Mouse (Mus musculus): ENCODE measurements around the gene Mrgprd. TPM values are rescaled to one million over a fixed set of nuclear protein-coding genes. Genes with fewer than 3 reads are reported as not detected.
A peak's percentile ranks its signal among the peaks of the same experiment; 100 is the strongest.

Mrgprd gene
- not detected in 2 replicates for polyA plus RNA-seq (2012; ENCODE audit: insufficient read depth, insufficient read length, missing spikeins)

- H3K4me1 ChIP-seq (ENCODE audit: control insufficient read depth, insufficient read depth, insufficient read length, low read length), result no peaks in the 10 kb centered on the region
- H3K27ac ChIP-seq (replicated peaks; ENCODE audit: low read depth, low read length), result no peak within 1 kb of the TSS
- no peak within 1 kb of the TSS for H3K4me3 ChIP-seq (ENCODE audit: insufficient read depth, low read depth, low read length)
Measured at GRCm38 (mm10) chr7:145314785-145315411, at the start of gene Mrgprd. TSS of gene Mrgprd (plus strand) at chr7:145314835.

- Histone ChIP-seq H3K4me1 (ENCODE audit: control insufficient read depth, insufficient read depth, insufficient read length, low read length) (peaks cover 5% of the 10 kb centered on the region), H3K27ac (replicated peaks; ENCODE audit: low read depth, low read length) (peak overlapping the region; percentile 45; the same call in 1 of the 2 replicates), H3K4me3 (ENCODE audit: insufficient read depth, low read depth, low read length) (no peak overlapping the region)
Measured at GRCm38 (mm10) chr7:145266011-145266410, 48.6 kb upstream of the Mrgprd start.

- Histone ChIP-seq H3K4me1 (ENCODE audit: control insufficient read depth, insufficient read depth, insufficient read length, low read length) (peaks cover 5% of the 10 kb centered on the region), H3K27ac (replicated peaks; ENCODE audit: low read depth, low read length) (no peak overlapping the region), H3K4me3 (ENCODE audit: insufficient read depth, low read depth, low read length) (no peak overlapping the region)
Measured at GRCm38 (mm10) chr7:145268890-145269289, 45.7 kb upstream of the Mrgprd start.

GRCm38 (mm10) chr7:145270955-145271354 lies 43.7 kb upstream of the Mrgprd start:
- Histone ChIP-seq H3K27ac (replicated peaks; ENCODE audit: low read depth, low read length) (no peak overlapping the region), H3K4me1 (ENCODE audit: control insufficient read depth, insufficient read depth, insufficient read length, low read length) (peaks cover 5% of the 10 kb centered on the region), H3K4me3 (ENCODE audit: insufficient read depth, low read depth, low read length) (no peak overlapping the region)

- Histone ChIP-seq H3K4me1 (ENCODE audit: control insufficient read depth, insufficient read depth, insufficient read length, low read length) (no peaks in the 10 kb centered on the region), H3K27ac (replicated peaks; ENCODE audit: low read depth, low read length) (no peak overlapping the region), H3K4me3 (ENCODE audit: insufficient read depth, low read depth, low read length) (no peak overlapping the region)
Measured at GRCm38 (mm10) chr7:145275488-145275887, 39.1 kb upstream of the Mrgprd start.

GRCm38 (mm10) chr7:145281396-145281795 lies 33.2 kb upstream of the Mrgprd start:
- peaks cover 10% of the 10 kb centered on the region for H3K4me1 ChIP-seq (ENCODE audit: control insufficient read depth, insufficient read depth, insufficient read length, low read length)
- H3K27ac ChIP-seq (replicated peaks; ENCODE audit: low read depth, low read length), result no peak overlapping the region
- no peak overlapping the region for H3K4me3 ChIP-seq (ENCODE audit: insufficient read depth, low read depth, low read length)

GRCm38 (mm10) chr7:145283041-145283440 lies 31.6 kb upstream of the Mrgprd start:
- peaks cover 10% of the 10 kb centered on the region for H3K4me1 ChIP-seq (ENCODE audit: control insufficient read depth, insufficient read depth, insufficient read length, low read length)
- peak overlapping the region; percentile 71 for H3K27ac ChIP-seq (replicated peaks; ENCODE audit: low read depth, low read length)
- H3K4me3 ChIP-seq (ENCODE audit: insufficient read depth, low read depth, low read length), result peak overlapping the region; percentile 74

- peaks cover 10% of the 10 kb centered on the region for H3K4me1 ChIP-seq (ENCODE audit: control insufficient read depth, insufficient read depth, insufficient read length, low read length)
- H3K4me3 ChIP-seq (ENCODE audit: insufficient read depth, low read depth, low read length), result peak within 1 kb of the TSS; percentile 74
- H3K27ac ChIP-seq (replicated peaks; ENCODE audit: low read depth, low read length), result peak within 1 kb of the TSS; percentile 71
Measured at GRCm38 (mm10) chr7:145283487-145284187, 31.0 kb upstream of the Mrgprd start, which contains the start of gene Tpcn2. TSS of gene Tpcn2 (minus strand) at chr7:145284011.

GRCm38 (mm10) chr7:145284293-145284692 lies 30.3 kb upstream of the Mrgprd start:
- Histone ChIP-seq H3K27ac (replicated peaks; ENCODE audit: low read depth, low read length) (peak overlapping the region; percentile 56; the same call in 1 of the 2 replicates), H3K4me3 (ENCODE audit: insufficient read depth, low read depth, low read length) (peak overlapping the region; percentile 30), H3K4me1 (ENCODE audit: control insufficient read depth, insufficient read depth, insufficient read length, low read length) (peaks cover 10% of the 10 kb centered on the region)

GRCm38 (mm10) chr7:145285476-145285875 lies 29.2 kb upstream of the Mrgprd start:
- peaks cover 10% of the 10 kb centered on the region for H3K4me1 ChIP-seq (ENCODE audit: control insufficient read depth, insufficient read depth, insufficient read length, low read length)
- H3K4me3 ChIP-seq (ENCODE audit: insufficient read depth, low read depth, low read length), result no peak overlapping the region
- H3K27ac ChIP-seq (replicated peaks; ENCODE audit: low read depth, low read length), result no peak overlapping the region

- no peak overlapping the region for H3K4me3 ChIP-seq (ENCODE audit: insufficient read depth, low read depth, low read length)
- no peak overlapping the region for H3K27ac ChIP-seq (replicated peaks; ENCODE audit: low read depth, low read length)
Measured at GRCm38 (mm10) chr7:145287410-145287809, 27.2 kb upstream of the Mrgprd start.

GRCm38 (mm10) chr7:145289302-145289701 lies 25.3 kb upstream of the Mrgprd start:
- H3K4me1 ChIP-seq (ENCODE audit: control insufficient read depth, insufficient read depth, insufficient read length, low read length), result no peaks in the 10 kb centered on the region
- H3K4me3 ChIP-seq (ENCODE audit: insufficient read depth, low read depth, low read length), result no peak overlapping the region
- H3K27ac ChIP-seq (replicated peaks; ENCODE audit: low read depth, low read length), result no peak overlapping the region

More at GRCm38 (mm10) chr7:145287410-145287809, 27.2 kb upstream of the Mrgprd start:
- H3K4me1 ChIP-seq (ENCODE audit: control insufficient read depth, insufficient read depth, insufficient read length, low read length), result peaks cover 7% of the 10 kb centered on the region

- Histone ChIP-seq H3K27ac (replicated peaks; ENCODE audit: low read depth, low read length) (no peak overlapping the region), H3K4me1 (ENCODE audit: control insufficient read depth, insufficient read depth, insufficient read length, low read length) (no peaks in the 10 kb centered on the region), H3K4me3 (ENCODE audit: insufficient read depth, low read depth, low read length) (no peak overlapping the region)
Measured at GRCm38 (mm10) chr7:145291847-145292246, 22.8 kb upstream of the Mrgprd start.

- Histone ChIP-seq H3K27ac (replicated peaks; ENCODE audit: low read depth, low read length) (no peak overlapping the region), H3K4me3 (ENCODE audit: insufficient read depth, low read depth, low read length) (no peak overlapping the region), H3K4me1 (ENCODE audit: control insufficient read depth, insufficient read depth, insufficient read length, low read length) (no peaks in the 10 kb centered on the region)
Measured at GRCm38 (mm10) chr7:145292726-145293125, 21.9 kb upstream of the Mrgprd start.

GRCm38 (mm10) chr7:145293859-145294258 lies 20.8 kb upstream of the Mrgprd start:
- no peak overlapping the region for H3K4me3 ChIP-seq (ENCODE audit: insufficient read depth, low read depth, low read length)
- 0 out of 2 replicates have a peak overlapping the region, but pooled peaks have one; percentile 6 for H3K27ac ChIP-seq (replicated peaks; ENCODE audit: low read depth, low read length)
- no peaks in the 10 kb centered on the region for H3K4me1 ChIP-seq (ENCODE audit: control insufficient read depth, insufficient read depth, insufficient read length, low read length)
